Mouse (Mus musculus): ENCODE results near the gene Carmil2.

DNA sequence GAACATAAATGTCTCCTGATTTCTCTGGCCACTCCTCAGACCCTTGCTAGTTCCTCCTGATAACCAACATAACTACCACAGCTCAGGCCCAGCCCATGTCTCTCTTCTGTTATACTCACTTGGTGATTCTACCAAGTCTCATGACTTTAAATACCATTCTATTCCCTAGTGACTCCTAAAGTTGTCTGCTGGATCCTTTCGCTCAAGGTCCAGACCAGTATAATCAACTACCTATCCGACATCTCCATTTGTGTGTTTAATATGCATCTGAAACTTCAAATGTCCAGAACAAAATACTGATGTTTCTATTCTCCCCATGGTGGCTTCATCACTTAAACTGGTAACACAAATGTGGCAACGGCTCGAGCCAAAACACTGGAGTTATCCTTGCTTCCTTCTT is 57.2 kb downstream of the Carmil2 start:
- TF ChIP-seq CTCF (IDR thresholded peaks at IDR 0.05; ENCODE audit: low read depth) (no peak), EP300 (optimal IDR thresholded peaks at IDR 0.05) (no peak)
